Mouse (Mus musculus) adrenal gland, adult 8-10 months (tissue): Measurements from ENCODE around the gene Pard3. TPM values are rescaled to one million over a fixed set of nuclear protein-coding genes. Genes with fewer than 3 reads are reported as not detected.
A peak's percentile ranks its signal among the peaks of the same experiment; 100 is the strongest.

Experiments
- DNase-seq: peaks from one replicate; pipeline ENCODE4 v3.0.0; 2022
- total RNA-seq, 4 experiments: library from RNA; stranded (reverse); gene quantifications; 2 replicates each; pipeline ENCODE4 v1.2.4; 2022

Pard3 gene
- total RNA-seq, 4 experiments from 2014 or later: 43.6 to 52.4 (median 45.8) TPM

DNA sequence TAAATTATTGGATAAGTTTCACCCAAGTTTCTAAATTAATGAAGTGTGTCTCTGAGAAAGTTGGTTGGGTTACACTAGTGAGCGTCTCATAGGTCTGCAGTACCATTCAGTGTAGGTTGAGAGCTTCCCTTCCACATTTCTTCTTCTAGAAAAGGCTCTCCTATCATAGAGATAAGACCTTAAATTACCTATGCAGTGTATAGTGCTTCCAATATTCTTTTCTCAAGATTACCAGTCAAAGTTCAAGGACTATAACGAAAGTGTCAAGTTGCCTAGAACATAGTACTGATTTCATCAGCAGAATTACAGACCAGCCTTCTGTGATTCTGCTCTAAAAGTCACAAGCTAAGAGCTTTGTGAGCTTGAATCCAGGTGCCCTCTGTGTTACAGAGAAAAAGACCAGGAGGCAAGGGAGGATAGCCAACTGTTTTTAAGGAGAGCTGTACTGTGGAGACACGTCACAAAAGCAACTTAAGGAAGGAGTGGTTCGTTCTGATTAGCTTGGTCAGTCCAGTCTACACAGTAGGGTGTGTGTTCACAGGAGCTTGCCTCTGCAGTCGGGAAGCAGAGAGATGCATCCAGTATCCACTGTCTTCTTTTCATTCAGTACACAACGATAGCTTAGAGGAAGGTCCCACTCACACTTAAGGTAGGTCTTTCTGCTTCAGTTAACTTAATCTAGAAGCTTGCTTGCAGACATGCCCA, 229.5 kb downstream of the Pard3 start:
- no peak for DNase-seq

GRCm38 (mm10) chr8:127294061-127294460, 230.4 kb downstream of the Pard3 start:
- DNase-seq: no peak

GRCm38 (mm10) chr8:127295848-127296247, 232.2 kb downstream of the Pard3 start:
- no peak for DNase-seq

- DNase-seq: no peak
These were observed 236.8 kb downstream of the Pard3 start for GRCm38 (mm10) chr8:127300493-127300892.

GRCm38 (mm10) chr8:127302847-127303445, 239.3 kb downstream of the Pard3 start:
- no peak for DNase-seq

GRCm38 (mm10) chr8:127307026-127307425, 243.3 kb downstream of the Pard3 start:
- no peak for DNase-seq

- no peak for DNase-seq
These were observed 245.7 kb downstream of the Pard3 start for GRCm38 (mm10) chr8:127309363-127309762.

- no peak for DNase-seq
These were observed 252.1 kb downstream of the Pard3 start for GRCm38 (mm10) chr8:127315811-127316210.

- DNase-seq: no peak
These were observed 254.2 kb downstream of the Pard3 start for GRCm38 (mm10) chr8:127317914-127318313.

DNA sequence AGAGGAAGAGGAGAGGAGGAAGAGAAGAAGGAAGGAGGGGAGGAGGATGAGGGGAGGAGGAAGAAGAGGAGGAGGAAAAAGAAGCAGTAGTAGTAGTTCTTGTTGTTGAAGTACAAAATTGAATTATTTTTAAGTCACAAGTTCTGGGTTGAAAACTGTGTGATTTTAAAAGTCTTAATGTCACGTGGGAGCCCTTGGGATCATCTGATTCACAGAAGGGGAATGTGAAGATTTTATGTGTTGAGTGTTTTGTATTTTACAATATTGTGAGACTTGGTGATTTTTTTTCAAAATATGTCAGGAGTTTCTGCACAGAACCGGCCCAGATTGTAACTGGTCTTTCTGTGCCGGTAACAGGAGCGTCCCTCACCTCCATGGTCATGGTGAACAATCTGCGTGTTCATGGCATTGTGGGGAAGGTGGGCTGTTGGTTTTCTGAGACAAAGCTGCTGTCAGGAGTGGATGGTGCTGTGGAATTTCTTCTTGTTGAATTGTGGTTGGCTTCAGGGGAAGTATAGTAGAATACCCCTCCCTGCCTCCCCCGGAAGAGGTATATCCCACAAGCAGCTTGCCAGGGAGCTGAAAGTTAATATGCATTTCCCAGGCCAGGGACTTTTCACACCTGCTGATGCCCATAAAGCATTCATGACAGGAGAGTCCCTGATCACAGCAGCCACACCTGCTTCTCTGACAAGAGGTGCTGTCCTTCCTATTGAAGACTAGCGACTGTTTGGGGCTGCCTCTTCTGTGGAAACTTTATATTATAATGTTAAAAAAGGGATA, 254.9 kb downstream of the Pard3 start:
- DNase-seq: no peak

GRCm38 (mm10) chr8:127320930-127321329, 257.2 kb downstream of the Pard3 start:
- DNase-seq: no peak

DNA sequence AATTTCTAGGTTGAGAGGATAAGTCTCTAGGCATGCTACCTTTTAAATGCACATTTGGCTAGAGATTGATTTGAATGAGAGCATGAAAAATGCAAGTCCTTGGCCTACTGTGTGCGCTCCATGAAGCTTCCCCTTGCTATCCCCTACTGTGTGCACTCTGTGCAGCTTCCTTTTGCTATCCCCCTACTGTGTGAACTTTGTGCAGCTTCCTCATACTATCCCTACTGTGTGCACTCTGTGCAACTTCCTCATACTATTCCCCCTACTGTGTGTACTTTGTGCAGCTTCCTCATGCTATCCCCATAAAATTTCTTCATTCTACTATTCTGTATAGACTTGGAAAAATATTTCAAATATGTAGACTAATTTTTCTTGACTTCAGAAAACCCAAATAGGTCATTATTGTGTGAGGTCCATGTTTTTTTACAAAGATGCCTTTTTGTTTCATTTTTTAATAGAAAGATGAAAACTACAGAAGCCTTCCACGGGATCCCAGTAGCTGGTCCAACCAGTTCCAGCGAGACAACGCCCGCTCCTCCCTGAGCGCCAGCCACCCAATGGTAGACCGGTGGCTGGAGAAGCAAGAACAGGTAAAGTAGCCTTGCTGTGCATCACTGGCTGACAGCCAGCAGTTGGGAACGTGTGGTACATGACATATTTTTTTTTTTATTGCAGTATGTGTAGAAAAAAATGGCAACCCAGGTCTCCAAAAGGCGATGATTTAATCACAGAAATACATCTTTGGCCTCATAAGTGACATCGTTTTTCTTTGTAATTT, 260.1 kb downstream of the Pard3 start:
- no peak for DNase-seq

GRCm38 (mm10) chr8:127324836-127325570, 261.3 kb downstream of the Pard3 start:
- DNase-seq: no peak

DNA sequence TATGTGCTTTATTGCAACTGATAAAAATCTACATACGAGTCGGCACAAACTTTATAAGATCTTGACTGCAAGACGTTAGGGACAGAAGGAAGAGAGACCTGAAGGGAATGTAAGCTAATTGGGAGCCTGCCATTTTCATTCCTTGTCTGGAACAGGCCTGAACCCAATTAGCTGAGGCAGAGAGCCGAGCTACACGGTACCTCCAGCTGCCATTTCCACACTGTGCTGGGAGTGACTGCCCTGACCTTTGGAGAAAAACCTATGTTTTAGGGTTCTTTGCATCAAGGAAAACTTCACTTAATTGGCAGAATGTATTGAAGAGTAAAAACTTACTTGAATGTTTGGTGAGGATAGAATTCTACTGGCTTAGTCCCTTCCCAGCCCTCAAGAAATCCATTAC, 262.1 kb downstream of the Pard3 start:
- DNase-seq: no peak

DNA sequence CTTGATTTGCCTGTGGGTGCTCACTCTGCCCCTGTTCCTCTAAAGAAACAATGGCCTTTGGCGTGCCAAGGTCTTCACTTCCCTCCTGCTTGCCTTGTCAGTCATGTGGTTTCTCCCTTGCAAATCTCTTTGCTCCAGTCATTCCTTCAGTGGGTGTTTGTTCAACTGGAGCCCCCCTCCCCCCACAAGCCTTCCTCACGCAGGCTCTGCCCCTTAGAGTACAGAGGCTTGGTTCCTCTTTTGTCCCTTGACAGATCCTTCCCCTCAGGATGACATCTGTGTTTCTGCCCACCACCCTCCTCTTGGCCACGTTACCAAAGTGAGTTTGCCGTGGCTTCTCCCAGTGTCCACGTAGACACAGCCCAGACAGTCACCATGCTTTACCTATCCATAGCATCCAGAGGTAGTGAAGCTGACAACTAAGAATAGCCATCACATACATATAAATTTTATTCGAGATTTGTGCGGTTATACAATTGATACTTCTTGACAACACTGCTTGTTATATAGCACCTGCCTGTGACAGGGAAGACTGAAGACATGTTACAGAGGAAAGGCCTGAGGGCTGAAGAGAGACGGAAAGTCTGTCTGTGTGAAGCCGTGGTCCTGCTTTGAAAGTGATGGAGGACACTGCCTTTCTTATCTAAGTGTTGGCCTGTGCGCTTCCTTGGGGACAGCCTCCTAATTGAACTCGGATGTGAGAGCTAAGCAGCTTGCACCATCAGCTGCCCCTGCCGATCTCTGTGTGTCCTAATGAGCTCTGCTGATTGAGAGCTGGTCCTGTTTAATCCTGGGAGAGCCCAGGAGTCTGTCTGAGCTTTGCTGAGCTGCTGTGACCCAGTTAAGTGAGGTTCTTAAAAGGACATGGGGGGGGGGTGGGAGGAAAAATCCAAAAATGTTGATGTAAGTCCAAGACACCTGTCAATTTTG, 266.8 kb downstream of the Pard3 start:
- no peak for DNase-seq

DNA sequence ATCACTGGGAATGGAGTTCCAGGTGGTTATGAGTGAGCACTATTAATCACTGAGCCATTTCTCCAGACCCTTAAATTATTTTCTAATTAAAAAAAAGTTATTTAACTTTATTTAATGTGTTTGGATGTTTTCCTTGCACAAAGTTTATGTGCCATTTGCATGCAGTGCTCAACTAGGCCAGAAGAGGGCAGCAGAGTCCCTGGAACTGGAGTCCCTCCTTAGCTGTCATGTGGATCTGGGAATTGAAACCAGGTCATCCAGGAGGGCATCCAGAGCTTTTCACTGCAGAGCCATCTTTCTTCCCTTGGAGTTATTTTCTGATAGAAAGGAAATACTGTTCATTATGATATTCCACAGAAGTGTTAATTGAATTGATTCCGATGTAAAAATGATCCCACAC, 268.1 kb downstream of the Pard3 start:
- DNase-seq: peak; percentile 27

- no peak for DNase-seq
These were observed 271.5 kb downstream of the Pard3 start for GRCm38 (mm10) chr8:127335216-127335615.

- DNase-seq: no peak
These were observed 274.5 kb downstream of the Pard3 start for GRCm38 (mm10) chr8:127338183-127338582.

GRCm38 (mm10) chr8:127341046-127341445, 277.4 kb downstream of the Pard3 start:
- DNase-seq: no peak

DNA sequence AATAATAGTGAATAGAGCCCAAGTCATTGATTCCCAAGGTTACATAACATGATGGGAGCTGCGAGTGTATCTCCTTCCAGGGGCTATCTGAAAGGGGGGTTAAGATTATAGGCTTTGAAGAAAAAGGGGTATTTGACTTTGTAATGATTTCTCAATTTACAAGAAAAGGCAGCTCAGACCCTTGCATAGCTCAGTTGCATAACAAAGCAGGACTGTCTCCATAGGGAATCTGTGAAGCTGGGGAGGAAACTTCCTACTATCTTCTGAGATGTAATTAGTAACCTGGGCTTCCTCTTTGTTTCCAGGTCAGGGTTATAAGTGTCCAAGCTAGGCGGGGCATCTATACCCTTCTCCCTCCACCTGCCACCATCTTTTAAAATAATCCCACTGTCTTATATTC, 279.4 kb downstream of the Pard3 start:
- DNase-seq: no peak

DNA sequence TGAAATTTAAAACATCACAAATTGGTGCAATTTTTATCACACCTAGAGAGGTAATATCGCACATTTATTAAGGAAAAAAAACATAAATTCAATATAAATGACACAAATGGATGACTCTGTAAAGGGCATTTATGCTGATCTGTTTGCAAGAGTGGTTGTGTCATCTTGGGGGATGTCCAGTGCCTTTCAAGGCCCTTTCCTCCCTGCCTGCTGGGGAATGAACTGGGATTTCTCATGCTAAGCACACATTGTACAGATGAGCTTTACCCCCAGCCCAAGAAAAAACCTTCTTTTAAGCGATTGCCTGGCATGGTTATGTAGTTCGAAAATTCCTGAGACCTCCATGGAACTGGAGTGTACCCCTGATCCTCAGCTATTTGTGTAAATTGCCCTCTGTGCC, 280.7 kb downstream of the Pard3 start:
- peak; percentile 8 for DNase-seq
